Mouse (Mus musculus): ENCODE results near the gene Bag2. TPM values are rescaled to one million over a fixed set of nuclear protein-coding genes. Genes with fewer than 3 reads are reported as not detected.

Gene Bag2
- polyA plus RNA-seq, 1 experiment: 37.3 TPM

DNA sequence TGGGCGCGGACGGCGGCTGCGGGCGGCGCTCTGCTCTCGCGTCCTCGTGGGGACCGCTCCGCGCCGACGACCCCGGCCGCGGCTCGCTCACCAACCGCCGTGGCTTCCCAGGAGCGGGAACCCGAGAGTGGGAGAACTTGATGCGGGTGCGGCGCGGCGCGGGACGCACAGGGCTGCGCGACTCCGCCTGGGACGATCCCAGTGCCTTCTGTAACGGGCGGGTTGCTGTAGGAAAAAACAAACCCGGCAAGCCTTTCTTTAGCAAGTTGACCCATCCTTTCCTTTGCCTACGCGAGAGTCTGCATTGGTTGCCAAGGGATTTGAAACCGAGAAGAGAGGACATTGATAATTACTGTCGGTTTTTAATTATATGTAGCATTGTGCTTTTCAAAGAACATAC, 37.4 kb downstream of the Bag2 start:
- peak overlapping the region; percentile 64 for H3K4me2 ChIP-seq (ENCODE audit: low read depth)
- no peak for TF ChIP-seq REST (IDR thresholded peaks at IDR 0.05; ENCODE audit: insufficient read depth, insufficient read length)
- TF ChIP-seq USF1 (IDR thresholded peaks at IDR 0.05; ENCODE audit: low read depth): no peak
- TF ChIP-seq MAX (IDR thresholded peaks at IDR 0.05; ENCODE audit: low read depth): no peak
- no peak for TF ChIP-seq POLR2AphosphoS2 (IDR thresholded peaks at IDR 0.05; ENCODE audit: insufficient read length, low read depth)
- TF ChIP-seq CEBPB (IDR thresholded peaks at IDR 0.05; ENCODE audit: insufficient read depth, poor library complexity, severe bottlenecking): no peak
- no peak for TF ChIP-seq MYOD1 (IDR thresholded peaks at IDR 0.05; ENCODE audit: control insufficient read depth in 1 of 3, insufficient read length in 2 of 3, low read depth in 2 of 3)
- TF ChIP-seq SRF (IDR thresholded peaks at IDR 0.05; ENCODE audit: control insufficient read depth, insufficient read length, low read depth): no peak
- TF ChIP-seq TCF3 (IDR thresholded peaks at IDR 0.05; ENCODE audit: insufficient read length, low read depth): no peak
- TF ChIP-seq MYOG (IDR thresholded peaks at IDR 0.05; ENCODE audit: control insufficient read depth in 1 of 3, insufficient read depth in 1 of 3, insufficient read length in 2 of 3, low read depth in 2 of 3): no peak
- no peak for TF ChIP-seq POLR2A (IDR thresholded peaks at IDR 0.05; ENCODE audit: insufficient read length, low read depth)
- no peak for TF ChIP-seq E2F4 (IDR thresholded peaks at IDR 0.05; ENCODE audit: insufficient read depth)
- no peak for TF ChIP-seq TCF12 (IDR thresholded peaks at IDR 0.05; ENCODE audit: insufficient read depth, poor library complexity, severe bottlenecking)

DNA sequence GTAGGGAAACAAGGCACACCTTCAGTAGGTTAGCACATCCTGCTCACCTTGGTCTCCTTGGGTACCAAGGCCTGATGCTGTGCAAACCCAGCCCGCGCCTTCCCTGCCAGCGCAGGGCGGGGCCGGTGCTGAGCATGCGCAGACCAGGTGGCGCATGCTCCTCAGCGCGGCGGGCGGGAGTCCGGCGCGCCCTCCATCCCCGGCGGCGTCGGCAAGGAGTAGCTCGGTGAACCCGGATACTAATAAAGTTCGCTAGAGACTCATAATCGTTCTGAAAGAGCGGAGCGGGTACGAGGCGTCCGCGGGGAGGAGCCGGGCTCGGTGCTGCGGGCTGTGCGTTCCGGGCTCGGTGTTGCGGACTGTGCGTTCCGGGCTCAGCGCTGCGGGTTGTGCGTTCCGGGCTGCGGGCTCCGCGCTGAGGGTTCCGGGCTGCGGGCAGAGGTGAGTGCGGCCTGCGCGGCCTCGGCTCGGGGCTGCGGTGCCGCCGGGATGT, 37.8 kb downstream of the Bag2 start, which contains the start of gene Rab23:
TSS of gene Rab23 (plus strand) at position 155 of the 493 bp plus-strand sequence.
- Histone ChIP-seq H3K27me3 (ENCODE audit: control insufficient read depth, insufficient read depth, insufficient read length) (no peaks in the 10 kb centered on the region), H3K79me2 (ENCODE audit: control insufficient read depth, insufficient read depth) (peaks cover 12% of the 10 kb centered on the region), H3K4me2 (ENCODE audit: low read depth) (peak within 1 kb of the TSS; percentile 70), H3ac (ENCODE audit: control insufficient read depth, insufficient read length) (peak within 1 kb of the TSS; percentile 90), H3K4me3 (peak within 1 kb of the TSS; percentile 29), H3K36me3 (ENCODE audit: control insufficient read depth, insufficient read depth) (peaks cover 17% of the 10 kb centered on the region)
- TF ChIP-seq E2F4 (IDR thresholded peaks at IDR 0.05; ENCODE audit: insufficient read depth): peak; percentile 40
- TF ChIP-seq MYOG (IDR thresholded peaks at IDR 0.05; ENCODE audit: control insufficient read depth in 1 of 3, insufficient read depth in 1 of 3, insufficient read length in 2 of 3, low read depth in 2 of 3): peak in 2 of 3 experiments; percentile 21 to 47
- no peak for TF ChIP-seq TCF3 (IDR thresholded peaks at IDR 0.05; ENCODE audit: insufficient read length, low read depth)
- TF ChIP-seq REST (IDR thresholded peaks at IDR 0.05; ENCODE audit: insufficient read depth, insufficient read length): peak; percentile 42
- peak; percentile 64 for TF ChIP-seq POLR2A (IDR thresholded peaks at IDR 0.05; ENCODE audit: insufficient read length, low read depth)

More for the DNA sequence above, 37.4 kb downstream of the Bag2 start:
- H3K27me3 ChIP-seq (ENCODE audit: control insufficient read depth, insufficient read depth, insufficient read length): no peaks in the 10 kb centered on the region
- peaks cover 21% of the 10 kb centered on the region for H3K36me3 ChIP-seq (ENCODE audit: control insufficient read depth, insufficient read depth)
- H3K4me3 ChIP-seq: peak overlapping the region; percentile 29
- peaks cover 12% of the 10 kb centered on the region for H3K79me2 ChIP-seq (ENCODE audit: control insufficient read depth, insufficient read depth)
- peak overlapping the region; percentile 90 for H3ac ChIP-seq (ENCODE audit: control insufficient read depth, insufficient read length)

DNA sequence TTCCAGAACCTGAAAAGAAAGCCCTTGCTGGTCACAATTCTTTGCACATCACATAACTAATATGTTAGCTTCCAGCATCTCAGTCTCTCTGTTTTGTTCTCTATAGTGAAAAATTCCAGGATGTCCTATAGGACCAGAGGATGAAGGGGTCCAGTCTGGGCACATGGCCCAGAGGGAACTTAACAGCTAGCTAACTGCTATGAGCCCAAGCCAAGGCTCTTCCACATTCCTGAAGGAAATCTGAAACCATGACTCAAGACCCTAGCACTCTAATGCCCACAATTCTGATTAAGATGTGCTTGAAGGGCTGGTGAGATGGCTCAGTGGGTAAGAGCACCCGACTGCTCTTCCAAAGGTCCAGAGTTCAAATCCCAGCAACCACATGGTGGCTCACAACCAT, 40.0 kb downstream of the Bag2 start:
- peaks cover 8% of the 10 kb centered on the region for H3K36me3 ChIP-seq (ENCODE audit: control insufficient read depth, insufficient read depth)
- H3K27me3 ChIP-seq (ENCODE audit: control insufficient read depth, insufficient read depth, insufficient read length): no peaks in the 10 kb centered on the region
- no peak overlapping the region for H3ac ChIP-seq (ENCODE audit: control insufficient read depth, insufficient read length)
- no peak overlapping the region for H3K4me3 ChIP-seq
- H3K4me2 ChIP-seq (ENCODE audit: low read depth): no peak overlapping the region
- TF ChIP-seq E2F4 (IDR thresholded peaks at IDR 0.05; ENCODE audit: insufficient read depth) (no peak), MAX (IDR thresholded peaks at IDR 0.05; ENCODE audit: low read depth) (no peak), MYOD1 (IDR thresholded peaks at IDR 0.05; ENCODE audit: control insufficient read depth in 1 of 3, insufficient read length in 2 of 3, low read depth in 2 of 3) (no peak), TCF12 (IDR thresholded peaks at IDR 0.05; ENCODE audit: insufficient read depth, poor library complexity, severe bottlenecking) (no peak), MYOG (IDR thresholded peaks at IDR 0.05; ENCODE audit: control insufficient read depth in 1 of 3, insufficient read depth in 1 of 3, insufficient read length in 2 of 3, low read depth in 2 of 3) (no peak), REST (IDR thresholded peaks at IDR 0.05; ENCODE audit: insufficient read depth, insufficient read length) (no peak), POLR2A (IDR thresholded peaks at IDR 0.05; ENCODE audit: insufficient read length, low read depth) (no peak), CEBPB (IDR thresholded peaks at IDR 0.05; ENCODE audit: insufficient read depth, poor library complexity, severe bottlenecking) (no peak), TCF3 (IDR thresholded peaks at IDR 0.05; ENCODE audit: insufficient read length, low read depth) (no peak), USF1 (IDR thresholded peaks at IDR 0.05; ENCODE audit: low read depth) (no peak), POLR2AphosphoS2 (IDR thresholded peaks at IDR 0.05; ENCODE audit: insufficient read length, low read depth) (no peak), SRF (IDR thresholded peaks at IDR 0.05; ENCODE audit: control insufficient read depth, insufficient read length, low read depth) (no peak)
- peaks cover 12% of the 10 kb centered on the region for H3K79me2 ChIP-seq (ENCODE audit: control insufficient read depth, insufficient read depth)

DNA sequence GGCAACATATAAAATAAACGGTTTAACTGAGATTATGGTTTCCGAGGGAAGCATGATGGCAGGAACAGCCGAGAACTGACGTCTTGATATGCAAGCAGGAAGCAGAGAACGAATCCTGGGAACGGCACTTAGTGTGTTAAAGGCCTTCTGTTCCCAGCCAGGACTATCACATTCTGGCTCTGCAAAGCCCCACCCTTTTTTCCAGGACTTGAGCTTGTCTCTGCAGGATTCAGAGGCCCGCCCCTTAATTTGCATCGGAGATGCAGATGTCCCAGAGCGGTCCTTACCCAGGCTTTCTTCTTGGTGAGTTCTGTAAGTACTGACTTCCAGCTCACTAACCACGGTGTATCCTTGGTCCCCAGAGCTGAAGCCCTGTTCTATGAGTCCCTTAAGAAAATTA, 42.8 kb downstream of the Bag2 start:
- H3K27me3 ChIP-seq (ENCODE audit: control insufficient read depth, insufficient read depth, insufficient read length): no peaks in the 10 kb centered on the region
- no peaks in the 10 kb centered on the region for H3K79me2 ChIP-seq (ENCODE audit: control insufficient read depth, insufficient read depth)
- H3K4me2 ChIP-seq (ENCODE audit: low read depth): no peak overlapping the region
- no peak overlapping the region for H3K4me3 ChIP-seq
- no peak for TF ChIP-seq USF1 (IDR thresholded peaks at IDR 0.05; ENCODE audit: low read depth)
- no peak for TF ChIP-seq CEBPB (IDR thresholded peaks at IDR 0.05; ENCODE audit: insufficient read depth, poor library complexity, severe bottlenecking)
- TF ChIP-seq TCF3 (IDR thresholded peaks at IDR 0.05; ENCODE audit: insufficient read length, low read depth): no peak
- no peak for TF ChIP-seq REST (IDR thresholded peaks at IDR 0.05; ENCODE audit: insufficient read depth, insufficient read length)
- TF ChIP-seq POLR2A (IDR thresholded peaks at IDR 0.05; ENCODE audit: insufficient read length, low read depth): no peak
- no peak for TF ChIP-seq MYOG (IDR thresholded peaks at IDR 0.05; ENCODE audit: control insufficient read depth in 1 of 3, insufficient read depth in 1 of 3, insufficient read length in 2 of 3, low read depth in 2 of 3)
- no peak for TF ChIP-seq MYOD1 (IDR thresholded peaks at IDR 0.05; ENCODE audit: control insufficient read depth in 1 of 3, insufficient read length in 2 of 3, low read depth in 2 of 3)
- TF ChIP-seq MAX (IDR thresholded peaks at IDR 0.05; ENCODE audit: low read depth): no peak
- TF ChIP-seq E2F4 (IDR thresholded peaks at IDR 0.05; ENCODE audit: insufficient read depth): no peak
- no peak overlapping the region for H3ac ChIP-seq (ENCODE audit: control insufficient read depth, insufficient read length)
- no peaks in the 10 kb centered on the region for H3K36me3 ChIP-seq (ENCODE audit: control insufficient read depth, insufficient read depth)

DNA sequence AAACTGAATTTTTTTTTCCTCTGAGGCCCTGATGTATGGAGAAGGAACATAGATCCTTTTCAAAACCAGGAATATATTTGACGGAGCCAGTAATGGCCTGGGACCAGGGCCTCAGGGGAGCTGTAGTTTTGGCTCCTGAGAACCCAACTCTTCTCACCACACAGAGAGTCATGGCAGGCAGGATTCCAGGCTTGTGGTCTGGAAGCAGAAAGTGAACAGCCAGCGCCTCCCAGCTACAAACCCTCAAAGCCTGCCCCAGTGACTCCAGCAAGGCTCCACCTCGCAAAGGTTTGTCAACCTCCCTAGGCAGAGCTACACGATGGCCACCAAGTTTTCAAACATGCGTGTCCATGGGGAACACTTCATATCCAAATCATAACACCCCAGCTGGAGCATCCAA, 45.6 kb downstream of the Bag2 start:
- Histone ChIP-seq H3K36me3 (ENCODE audit: control insufficient read depth, insufficient read depth) (no peaks in the 10 kb centered on the region), H3K79me2 (ENCODE audit: control insufficient read depth, insufficient read depth) (no peaks in the 10 kb centered on the region), H3K4me2 (ENCODE audit: low read depth) (no peak overlapping the region), H3K27me3 (ENCODE audit: control insufficient read depth, insufficient read depth, insufficient read length) (no peaks in the 10 kb centered on the region), H3K4me3 (no peak overlapping the region), H3ac (ENCODE audit: control insufficient read depth, insufficient read length) (no peak overlapping the region)
- TF ChIP-seq MYOG (IDR thresholded peaks at IDR 0.05; ENCODE audit: control insufficient read depth in 1 of 3, insufficient read depth in 1 of 3, insufficient read length in 2 of 3, low read depth in 2 of 3) (no peak), POLR2A (IDR thresholded peaks at IDR 0.05; ENCODE audit: insufficient read length, low read depth) (no peak), TCF12 (IDR thresholded peaks at IDR 0.05; ENCODE audit: insufficient read depth, poor library complexity, severe bottlenecking) (no peak), MYOD1 (IDR thresholded peaks at IDR 0.05; ENCODE audit: control insufficient read depth in 1 of 3, insufficient read length in 2 of 3, low read depth in 2 of 3) (no peak), REST (IDR thresholded peaks at IDR 0.05; ENCODE audit: insufficient read depth, insufficient read length) (no peak), POLR2AphosphoS2 (IDR thresholded peaks at IDR 0.05; ENCODE audit: insufficient read length, low read depth) (no peak), USF1 (IDR thresholded peaks at IDR 0.05; ENCODE audit: low read depth) (no peak), CEBPB (IDR thresholded peaks at IDR 0.05; ENCODE audit: insufficient read depth, poor library complexity, severe bottlenecking) (no peak), MAX (IDR thresholded peaks at IDR 0.05; ENCODE audit: low read depth) (no peak), SRF (IDR thresholded peaks at IDR 0.05; ENCODE audit: control insufficient read depth, insufficient read length, low read depth) (no peak), E2F4 (IDR thresholded peaks at IDR 0.05; ENCODE audit: insufficient read depth) (no peak), TCF3 (IDR thresholded peaks at IDR 0.05; ENCODE audit: insufficient read length, low read depth) (no peak)
